Comparison of ENCODE assay signal across 8 mouse cellular contexts in the genomic region with DNA sequence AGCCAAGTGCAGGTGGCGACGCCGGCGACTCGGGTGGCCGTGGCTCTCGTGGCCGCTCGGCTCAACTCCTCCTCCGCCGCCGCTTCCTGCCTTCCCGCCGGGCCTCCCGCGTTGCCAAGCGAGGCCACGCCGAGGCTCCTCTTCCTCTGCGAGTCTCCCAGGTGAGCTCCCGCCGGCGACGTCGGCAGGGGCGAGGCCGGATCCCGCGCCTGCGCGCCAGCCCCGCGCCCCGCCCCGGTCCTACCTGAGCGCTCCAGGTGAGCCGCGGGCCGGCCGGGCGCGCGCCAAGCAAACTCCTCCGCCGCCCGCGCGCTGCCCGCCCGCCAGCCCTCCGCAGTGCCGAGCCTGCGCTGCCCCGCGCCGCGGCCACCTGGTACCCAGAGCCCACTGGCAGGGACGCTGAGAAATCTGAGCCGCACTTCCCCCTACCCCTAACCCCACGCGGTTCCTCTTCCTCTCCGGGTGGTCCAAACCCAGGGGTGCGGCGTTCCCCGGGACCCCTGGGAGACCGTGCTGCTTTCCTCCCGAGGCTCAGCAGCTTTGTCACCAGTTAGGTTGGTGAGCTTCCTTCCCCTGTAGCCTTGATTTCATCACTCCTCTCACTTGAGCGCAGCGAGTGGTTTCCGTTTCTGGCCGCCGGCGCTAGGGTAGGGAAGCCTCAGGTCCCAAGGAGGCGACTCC. TPM values are rescaled to one million over a fixed set of nuclear protein-coding genes. Genes with fewer than 3 reads are reported as not detected.
A peak's percentile ranks its signal among the peaks of the same experiment; 100 is the strongest.
DNase-seq lines count a peak whose midpoint lies in the region; ATAC-seq and TF ChIP-seq lines count a peak whose summit lies in the region.

TSS of gene Galnt3 (minus strand) at position 404 of the 681 bp plus-strand sequence.

- H3K4me1 ChIP-seq in embryonic fibroblast, embryonic 13.5 days (ENCODE audit: control insufficient read depth, insufficient read depth, low read length): no peaks in the 10 kb centered on the region
- peaks cover 10% of the 10 kb centered on the region for H3K4me1 ChIP-seq in hindbrain, embryonic 16.5 days (ENCODE audit: control insufficient read depth, insufficient read depth, low read depth, low read length)

- no peaks in the 10 kb centered on the region for H3K9me3 ChIP-seq in hindbrain, embryonic 16.5 days (ENCODE audit: control insufficient read depth, low read length)

- TF ChIP-seq POLR2A in embryonic fibroblast, embryonic 13.5 days (IDR thresholded peaks at IDR 0.05; ENCODE audit: low read depth, low read length): no peak

- peaks cover 4% of the 10 kb centered on the region; the same call in 1 of the 2 replicates for H3K27me3 ChIP-seq in hindbrain, embryonic 16.5 days (replicated peaks; ENCODE audit: control insufficient read depth, insufficient read depth, low read length)

- peak within 1 kb of the TSS; percentile 100 for H3K4me2 ChIP-seq in hindbrain, embryonic 16.5 days (ENCODE audit: low read length)

- TF ChIP-seq CTCF in embryonic fibroblast, embryonic 13.5 days (IDR thresholded peaks at IDR 0.05; ENCODE audit: borderline replicate concordance, insufficient read depth, low read length): no peak

- under 1% methylated on average over 41 of the region's 74 CpGs for WGBS in hindbrain, embryonic 16.5 days

- H3K36me3 ChIP-seq in hindbrain, embryonic 16.5 days (ENCODE audit: control insufficient read depth, insufficient read depth, low read length): no peaks in the 10 kb centered on the region

- H3K4me3 ChIP-seq in embryonic fibroblast, embryonic 13.5 days (ENCODE audit: insufficient read depth, low read length): peak within 1 kb of the TSS; percentile 64
- peak within 1 kb of the TSS; percentile 83 for H3K4me3 ChIP-seq in hindbrain, embryonic 16.5 days (ENCODE audit: low read length)

- peak; percentile 74 for ATAC-seq in hindbrain, embryonic 16.5 days
- peak; percentile 92 for ATAC-seq in megakaryocyte, adult 5-6 weeks (ENCODE audit: poor library complexity, severe bottlenecking)

- intact Hi-C loops in left cerebral cortex, postnatal 25 days (cut with DNase I): loop anchor here (5.0 kb wide), 2 partner anchors 43 to 53 kb away; no protein-coding TSS in a partner anchor

- peak within 1 kb of the TSS; percentile 76 for H3K9ac ChIP-seq in hindbrain, embryonic 16.5 days (ENCODE audit: low read depth, low read length)

- H3K27ac ChIP-seq in embryonic fibroblast, embryonic 13.5 days (ENCODE audit: insufficient read depth, low read length): no peak within 1 kb of the TSS
- H3K27ac ChIP-seq in hindbrain, embryonic 16.5 days (ENCODE audit: low read depth, low read length): no peak within 1 kb of the TSS

- DNase-seq in CD4-positive helper T cell, adult 2 months (ENCODE audit: low read depth, low spot score): peak; percentile 38
- DNase-seq in ZHBTc4 (ENCODE audit: low read depth, low spot score): peak; percentile 60
- peak; percentile 28 to 41 for DNase-seq in left cerebral cortex, postnatal 25 days (ENCODE audit: low spot score in 2 of 2)
- peak; percentile 41 for DNase-seq in retina, embryonic 14.5 days (ENCODE audit: low spot score)
- peak; percentile 63 for DNase-seq in urinary bladder, postnatal 25 days (ENCODE audit: low spot score)

RNA-seq across cellular contexts. Expression of gene Galnt3, which starts in this region (rescaled TPM):
- polyA plus RNA-seq in embryonic fibroblast, embryonic 13.5 days (2011; ENCODE audit: insufficient read length, low read depth, missing spikeins): 3.0 and 3.7 TPM in 2 replicates
- 0.85 and 1.0 TPM in 2 replicates for polyA plus RNA-seq in hindbrain, embryonic 16.5 days (2015; fragmentation: Nextera tagmentation; extraction: Ambion mirVana)
- 1 to 10 TPM; 2.4 to 2.8 TPM for total RNA-seq in left cerebral cortex, postnatal 25 days (2021)
- 8.1 and 12.7 TPM in 2 replicates for total RNA-seq in megakaryocyte, adult 5-6 weeks (2015)
- 4.9 and 7.5 TPM in 2 replicates for total RNA-seq in megakaryocyte, adult 5-6 weeks (2017)
